Mouse (Mus musculus): ENCODE measurements around the gene Chst1.

The Chst1 gene

DNA sequence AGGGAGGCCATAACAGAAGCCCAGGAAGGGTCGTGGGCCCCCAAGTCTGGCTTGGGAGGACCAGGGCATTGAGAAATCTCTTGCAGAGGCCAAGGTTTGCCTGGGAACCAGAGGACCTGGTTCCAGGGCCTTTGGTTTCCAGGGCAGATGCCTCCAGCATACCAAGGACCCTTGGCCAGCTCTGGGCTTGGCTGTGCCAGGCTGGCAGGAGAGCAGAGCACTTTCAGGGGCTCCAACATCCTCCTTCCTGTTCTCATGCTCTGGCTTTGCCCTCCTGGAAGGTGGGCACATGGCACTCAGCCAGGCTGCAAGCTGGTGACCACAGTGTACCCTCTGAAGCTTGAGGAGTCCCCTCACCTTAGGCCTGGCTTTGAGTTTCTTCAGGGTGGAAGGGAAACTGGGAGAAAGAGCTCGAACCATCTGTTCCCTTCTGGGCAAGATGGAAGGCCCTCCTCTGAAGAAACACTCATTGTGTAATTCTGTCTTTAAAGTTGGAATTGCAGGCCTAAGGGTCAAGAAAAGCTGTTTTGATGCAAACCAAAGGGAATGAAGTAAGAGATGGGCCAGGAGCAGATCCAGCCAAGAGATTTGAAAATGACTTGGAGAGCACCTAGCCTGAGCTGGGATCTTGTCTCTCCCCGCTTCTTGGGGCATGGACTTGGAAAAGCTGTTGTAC is 10.3 kb downstream of the Chst1 start:
- no peak for DNase-seq

DNA sequence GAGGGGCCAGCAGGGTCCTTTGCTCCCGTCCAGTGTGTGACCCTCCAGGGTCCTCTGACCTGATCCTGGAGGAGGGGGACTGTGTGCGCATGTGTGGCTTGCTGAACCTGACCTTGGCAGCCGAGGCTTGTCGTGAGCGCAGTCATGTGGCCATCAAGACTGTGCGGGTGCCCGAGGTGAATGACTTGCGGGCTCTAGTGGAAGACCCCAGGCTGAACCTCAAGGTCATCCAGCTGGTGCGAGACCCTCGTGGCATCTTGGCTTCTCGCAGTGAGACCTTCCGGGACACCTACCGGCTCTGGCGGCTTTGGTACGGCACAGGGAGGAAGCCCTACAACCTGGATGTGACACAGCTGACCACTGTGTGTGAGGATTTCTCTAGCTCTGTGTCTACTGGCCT is 14.1 kb downstream of the Chst1 start:
- no peak for DNase-seq

DNA sequence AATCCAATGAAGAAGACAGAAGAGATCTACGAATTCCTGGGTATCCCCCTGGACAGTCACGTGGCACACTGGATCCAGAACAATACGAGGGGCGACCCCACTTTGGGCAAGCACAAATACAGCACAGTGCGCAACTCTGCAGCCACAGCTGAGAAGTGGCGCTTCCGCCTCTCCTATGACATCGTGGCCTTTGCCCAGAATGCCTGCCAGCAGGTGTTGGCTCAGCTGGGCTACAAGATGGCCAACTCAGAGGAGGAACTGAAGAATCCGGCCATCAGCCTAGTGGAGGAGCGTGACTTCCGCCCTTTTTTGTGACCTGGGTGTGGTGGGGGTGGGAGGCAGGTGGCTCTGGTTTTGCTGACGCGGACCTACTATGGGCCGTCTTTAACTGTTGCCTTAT is 14.6 kb downstream of the Chst1 start:
- DNase-seq, result no peak

DNA sequence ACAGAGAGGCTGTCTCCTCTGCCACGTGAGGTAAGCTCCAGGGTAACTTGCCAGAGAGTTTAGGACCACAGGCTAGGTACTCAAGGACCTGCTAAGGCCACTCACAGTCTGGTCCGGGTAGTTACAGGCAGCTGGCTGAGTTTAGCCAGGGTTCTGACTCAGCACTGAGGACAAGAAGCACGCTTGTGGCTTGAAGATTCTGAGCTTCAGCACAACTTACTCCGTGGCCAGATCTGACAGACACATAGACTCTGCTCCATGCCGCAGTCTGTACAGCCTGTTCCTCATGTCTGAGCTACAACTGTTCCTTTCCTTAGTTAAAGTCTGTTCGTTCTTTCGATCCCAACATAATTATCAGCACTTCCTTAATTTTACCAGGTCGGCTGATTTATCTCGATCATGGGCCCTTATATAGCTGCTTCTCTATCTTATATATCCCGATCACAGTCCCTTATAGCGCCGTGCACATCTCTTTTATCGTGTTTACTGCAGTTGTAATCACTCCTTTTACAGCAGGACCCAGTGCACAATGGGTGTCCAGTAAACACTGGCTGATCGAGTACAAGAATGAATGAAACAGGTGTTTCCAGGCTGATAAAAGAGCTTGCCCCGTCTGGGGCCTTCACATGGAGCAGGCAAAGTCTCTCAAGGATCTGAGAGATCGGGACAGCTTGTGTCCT is 17.7 kb downstream of the Chst1 start:
- DNase-seq, result no peak

- DNase-seq, result no peak
Measured at GRCm38 (mm10) chr2:92618016-92618415, 18.5 kb downstream of the Chst1 start.

DNA sequence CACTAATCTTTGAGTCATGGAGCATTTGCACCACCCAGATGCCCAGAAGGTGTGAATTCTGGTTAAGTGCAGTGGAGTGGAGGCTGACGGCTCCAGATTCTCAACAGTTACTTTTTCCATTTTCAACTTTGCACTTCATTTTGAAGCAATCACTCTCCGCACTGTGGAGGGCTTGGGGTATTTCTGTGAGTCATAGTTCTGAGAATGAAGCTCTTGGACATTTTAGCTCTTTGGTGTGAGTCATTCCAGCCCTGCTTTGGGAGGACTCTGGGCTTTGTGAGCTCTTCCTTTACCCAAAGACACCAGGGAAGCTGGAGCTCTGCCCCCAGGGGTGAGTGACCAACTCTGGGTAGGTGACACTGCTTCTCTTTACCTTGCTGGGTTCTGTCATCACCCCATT is 28.1 kb downstream of the Chst1 start:
- no peak for DNase-seq

- DNase-seq, result no peak
Measured at GRCm38 (mm10) chr2:92630799-92631198, 31.3 kb downstream of the Chst1 start.

GRCm38 (mm10) chr2:92632027-92632426 is 32.5 kb downstream of the Chst1 start:
- no peak for DNase-seq

DNA sequence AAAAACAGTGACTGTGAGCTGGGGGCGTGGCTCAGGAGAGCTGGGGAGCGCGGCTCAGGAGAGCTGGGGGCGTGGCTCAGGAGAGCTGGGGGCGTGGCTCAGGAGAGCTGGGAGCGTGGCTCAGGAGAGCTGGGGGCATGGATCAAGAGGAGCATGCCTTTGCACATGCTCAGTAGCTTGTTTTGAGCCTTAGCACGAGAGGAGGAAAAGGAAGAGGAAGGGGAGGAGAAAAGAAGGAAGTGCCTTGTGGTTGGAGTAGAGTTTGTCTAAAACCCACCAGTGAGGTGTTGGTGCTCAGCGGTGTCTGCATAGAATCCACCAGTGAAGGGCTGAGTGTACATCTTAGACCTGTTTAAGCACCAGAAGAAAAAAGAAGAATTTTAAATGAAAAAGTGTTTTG is 41.0 kb downstream of the Chst1 start:
- peak; percentile 20 for DNase-seq

DNA sequence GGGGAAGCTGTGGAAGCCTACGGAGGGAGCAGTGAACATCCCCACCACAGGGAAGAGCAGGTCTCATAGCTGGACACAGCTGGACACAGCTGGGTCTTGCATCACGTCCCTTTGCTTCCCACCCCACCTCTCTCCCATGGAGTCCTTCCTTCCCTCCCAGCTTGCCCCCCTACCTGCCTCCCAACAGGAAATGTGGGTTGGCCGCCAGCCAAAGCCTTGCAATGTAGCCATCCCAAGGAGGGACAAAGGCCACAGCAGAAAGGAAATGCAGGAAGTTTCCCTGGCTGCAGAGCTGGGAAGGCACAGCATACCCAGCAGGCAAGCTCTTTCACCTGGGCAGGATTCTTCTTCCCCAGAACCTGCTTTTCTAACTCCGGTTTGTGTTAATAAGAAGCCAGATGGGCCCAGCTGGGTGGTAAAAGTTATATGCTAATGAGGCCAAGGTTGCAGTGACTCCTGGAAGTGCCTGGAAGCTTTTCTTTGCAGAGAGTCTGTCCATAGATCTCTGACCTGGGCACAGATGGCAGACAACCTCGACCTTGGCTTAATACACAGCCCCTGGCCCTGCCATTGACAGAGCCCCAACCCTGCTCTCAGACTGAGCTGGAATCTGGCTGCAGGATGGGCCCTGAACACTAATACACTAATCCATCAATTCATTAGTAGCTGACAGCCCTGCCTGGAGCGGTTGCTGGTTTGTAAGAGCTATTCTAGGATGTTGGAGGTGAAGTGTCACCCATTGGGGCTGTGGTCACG is 46.0 kb downstream of the Chst1 start:
- no peak for DNase-seq

GRCm38 (mm10) chr2:92649154-92649801 is 49.8 kb downstream of the Chst1 start:
- DNase-seq, result peak; percentile 38

GRCm38 (mm10) chr2:92650428-92650827 is 50.9 kb downstream of the Chst1 start:
- DNase-seq, result no peak

DNA sequence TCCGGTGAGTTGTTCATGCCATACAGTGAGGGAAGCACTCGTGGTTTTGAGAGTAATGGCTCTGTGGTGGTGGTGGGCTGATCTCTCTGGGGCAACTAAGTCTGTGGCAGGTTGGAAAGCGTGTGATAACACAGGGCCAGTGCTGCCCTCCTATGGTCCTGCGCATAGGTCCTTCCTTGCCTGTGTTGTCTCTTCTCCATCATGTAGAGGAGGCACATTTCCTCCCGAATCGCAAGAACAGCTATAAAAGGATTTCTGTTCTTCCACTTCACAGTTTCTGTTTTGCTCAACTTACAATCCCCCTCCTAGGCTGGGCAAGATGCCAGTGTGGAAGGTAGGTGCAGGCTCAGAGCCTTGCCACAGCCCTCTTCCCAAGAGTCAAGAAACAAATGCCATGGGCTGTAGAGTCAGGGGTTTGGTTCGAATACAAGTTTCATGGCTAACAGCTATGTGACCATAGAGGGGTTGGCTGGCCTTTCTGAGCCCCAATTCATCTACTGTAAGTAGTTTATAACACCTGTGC is 51.8 kb downstream of the Chst1 start:
- no peak for DNase-seq

- no peak for DNase-seq
Measured at GRCm38 (mm10) chr2:92657189-92657588, 57.7 kb downstream of the Chst1 start.

- no peak for DNase-seq
Measured at GRCm38 (mm10) chr2:92658293-92659150, 59.0 kb downstream of the Chst1 start.

DNA sequence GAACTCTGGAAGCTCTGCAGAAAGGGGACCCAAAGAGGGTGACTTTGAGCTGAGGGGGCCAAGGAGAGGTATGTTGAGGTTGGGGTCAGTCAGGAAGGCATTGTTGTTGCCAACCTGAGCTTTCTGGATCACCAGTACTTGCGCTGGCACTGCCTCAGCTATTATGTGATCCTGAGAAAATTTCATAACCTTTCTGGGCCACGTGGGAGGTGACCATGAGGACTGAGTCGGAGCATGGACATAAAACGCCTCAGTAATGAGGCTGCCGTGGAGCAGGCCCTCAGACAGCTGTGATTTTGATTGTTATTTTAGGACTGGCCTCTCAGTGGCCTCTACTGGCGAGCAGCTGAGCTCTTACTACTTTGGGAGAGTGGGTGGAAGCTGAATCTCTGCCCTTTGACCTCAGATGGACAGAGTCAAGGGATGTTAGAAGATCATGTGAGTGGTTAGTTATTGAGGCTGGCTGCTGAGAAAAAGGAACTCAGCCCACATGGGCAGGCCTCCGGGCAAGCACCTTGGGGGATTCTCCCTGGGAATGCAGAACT is 60.1 kb downstream of the Chst1 start:
- no peak for DNase-seq

GRCm38 (mm10) chr2:92662534-92663068 is 63.1 kb downstream of the Chst1 start:
- DNase-seq, result no peak

Measured in thymus, postnatal 4 days (tissue).